Mouse (Mus musculus) urinary bladder, postnatal 36 days (tissue): ENCODE results near the gene Tulp3.
"Not testable (repeated sequence)": the region's sequence is repeated elsewhere in the genome, so short reads cannot be mapped to it uniquely, and the experiment has no call there.

Experiments
- DNase-seq, 2 experiments: peaks; one replicate each; pipeline ENCODE4 v3.0.0; 2022; ENCODE audit warnings: low spot score in 2 of 2, mixed read lengths in 1 of 2

The Tulp3 gene

GRCm38 (mm10) chr6:128355726-128356416 is at the start of gene Tulp3:
Gene Tulp3, minus strand, starts transcription at chr6:128355851.
- DNase-seq, result peak; percentile 88 to 95

GRCm38 (mm10) chr6:128404708-128405107 is 49.1 kb upstream of the Tulp3 start:
- no peak for DNase-seq

- no peak for DNase-seq
Observed at GRCm38 (mm10) chr6:128399421-128400185, 44.0 kb upstream of the Tulp3 start.

- no peak for DNase-seq
Observed at GRCm38 (mm10) chr6:128398996-128399395, 43.3 kb upstream of the Tulp3 start, which contains the start of gene Nrip2. Gene Nrip2, plus strand, starts transcription at chr6:128399296.

- DNase-seq, result peak in 1 of 2 experiments; percentile 51
Observed at GRCm38 (mm10) chr6:128397574-128398261, 42.1 kb upstream of the Tulp3 start.

- no peak for DNase-seq
Observed at GRCm38 (mm10) chr6:128390683-128391082, 35.0 kb upstream of the Tulp3 start.

GRCm38 (mm10) chr6:128389185-128389584 is 33.5 kb upstream of the Tulp3 start:
- no peak for DNase-seq

- DNase-seq, result no peak
Observed at GRCm38 (mm10) chr6:128385026-128385425, 29.4 kb upstream of the Tulp3 start.

- no peak for DNase-seq
Observed at GRCm38 (mm10) chr6:128383752-128384151, 28.1 kb upstream of the Tulp3 start.

GRCm38 (mm10) chr6:128381254-128381653 is 25.6 kb upstream of the Tulp3 start:
- DNase-seq, result no peak

- not testable (repeated sequence) for DNase-seq
Observed at GRCm38 (mm10) chr6:128380594-128381167, 25.0 kb upstream of the Tulp3 start.

GRCm38 (mm10) chr6:128379636-128380035 is 24.0 kb upstream of the Tulp3 start:
- no peak for DNase-seq

GRCm38 (mm10) chr6:128376371-128377085 is 20.9 kb upstream of the Tulp3 start:
- DNase-seq, result peak; percentile 27 to 32

GRCm38 (mm10) chr6:128375192-128375591 is 19.5 kb upstream of the Tulp3 start, which contains the start of the genes Tex52 and Gm44596:
Gene Tex52, plus strand, starts transcription at chr6:128375456.
Gene Gm44596, plus strand, starts transcription at chr6:128375503.
- DNase-seq, result no peak

- no peak for DNase-seq
Observed at GRCm38 (mm10) chr6:128370040-128370439, 14.4 kb upstream of the Tulp3 start.

GRCm38 (mm10) chr6:128366466-128366865 is 10.8 kb upstream of the Tulp3 start:
- DNase-seq, result no peak

- no peak for DNase-seq
Observed at GRCm38 (mm10) chr6:128364721-128365120, 9.1 kb upstream of the Tulp3 start.

GRCm38 (mm10) chr6:128363007-128363825 is 7.6 kb upstream of the Tulp3 start:
- DNase-seq, result no peak

- DNase-seq, result peak; percentile 77 to 83
Observed at GRCm38 (mm10) chr6:128362381-128363006, 6.8 kb upstream of the Tulp3 start, which contains the start of the genes Rhno1 and Foxm1. Gene Rhno1, minus strand, starts transcription at chr6:128362911. Gene Foxm1, plus strand, starts transcription at chr6:128362967.

- DNase-seq, result no peak
Observed at GRCm38 (mm10) chr6:128361901-128362300, 6.2 kb upstream of the Tulp3 start.
